Mouse (Mus musculus): ENCODE measurements at regions not wholly inside any gene's neighbourhood (a gene's known extent, or its start where the extent isn't known, plus 50 kb on each side); places are given as distances from the start of the nearest gene placed in this dataset.

DNA sequence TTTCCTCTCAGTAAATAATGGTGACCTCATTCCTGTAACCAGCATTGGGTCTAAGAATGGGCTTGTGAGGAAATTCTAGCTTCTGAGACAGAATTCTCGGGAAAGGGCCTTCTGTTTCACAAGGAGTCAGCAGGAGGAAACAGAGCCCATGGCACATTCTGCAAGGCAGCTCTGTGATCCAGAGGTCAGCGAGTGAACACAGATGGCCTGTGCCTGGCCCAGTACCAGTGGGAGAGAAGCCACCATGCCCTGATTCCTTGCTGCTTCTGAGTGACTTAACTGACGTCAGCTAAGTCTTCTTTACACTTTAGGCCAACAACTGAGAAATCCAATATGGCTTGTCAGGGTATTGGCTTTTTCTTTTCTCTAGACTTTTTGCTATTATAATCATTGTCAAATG, 342.5 kb upstream of the Tmc3 start:
- no peak for DNase-seq (ENCODE audit: low spot score in 2 of 2)

DNA sequence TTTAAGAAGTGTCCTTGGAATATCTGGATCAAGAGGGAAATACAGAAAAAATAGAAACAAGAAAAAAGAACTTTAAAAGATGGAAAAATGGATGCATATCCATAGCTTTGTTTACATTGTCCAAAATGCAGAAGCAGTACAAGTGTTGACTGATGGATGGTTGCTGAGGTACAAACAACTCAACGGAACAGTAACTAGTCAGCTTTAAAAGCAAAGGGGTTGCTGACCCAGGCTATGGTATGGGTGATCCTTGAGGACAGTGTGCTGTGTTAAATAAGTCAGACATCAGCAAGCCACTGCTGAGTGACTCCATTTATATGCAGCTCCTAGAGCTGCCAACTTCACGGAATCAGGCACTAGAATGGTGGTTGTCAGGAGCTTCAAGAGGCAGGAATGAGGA, 338.9 kb upstream of the Tmc3 start:
- DNase-seq (ENCODE audit: low spot score in 2 of 2): no peak

DNA sequence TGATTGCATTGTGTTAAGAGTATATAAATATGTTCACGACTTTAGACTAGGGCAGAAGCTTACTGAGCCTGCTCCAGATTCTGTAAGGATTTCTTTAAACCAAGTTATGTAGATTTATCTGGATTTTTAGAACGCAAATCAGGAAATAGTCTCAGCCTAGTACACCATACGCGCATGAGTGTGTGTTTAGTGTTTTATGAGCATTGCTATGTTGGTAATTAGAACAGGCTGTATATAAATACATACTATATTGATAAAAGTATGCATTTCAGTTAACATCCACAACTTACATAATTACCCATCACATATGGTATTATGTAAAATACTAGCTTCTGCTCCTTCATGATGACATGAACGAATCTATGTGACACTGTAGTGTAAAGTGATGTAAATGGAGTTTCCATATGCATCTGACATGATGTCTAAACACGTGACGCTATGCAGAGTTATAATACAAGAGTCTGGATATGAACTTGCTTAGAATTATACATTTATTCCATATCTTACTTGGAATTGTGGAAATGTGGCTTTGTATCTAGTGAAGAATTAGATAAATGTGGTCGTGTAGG, 332.6 kb upstream of the Tmc3 start:
- DNase-seq (ENCODE audit: low spot score in 2 of 2): no peak

DNA sequence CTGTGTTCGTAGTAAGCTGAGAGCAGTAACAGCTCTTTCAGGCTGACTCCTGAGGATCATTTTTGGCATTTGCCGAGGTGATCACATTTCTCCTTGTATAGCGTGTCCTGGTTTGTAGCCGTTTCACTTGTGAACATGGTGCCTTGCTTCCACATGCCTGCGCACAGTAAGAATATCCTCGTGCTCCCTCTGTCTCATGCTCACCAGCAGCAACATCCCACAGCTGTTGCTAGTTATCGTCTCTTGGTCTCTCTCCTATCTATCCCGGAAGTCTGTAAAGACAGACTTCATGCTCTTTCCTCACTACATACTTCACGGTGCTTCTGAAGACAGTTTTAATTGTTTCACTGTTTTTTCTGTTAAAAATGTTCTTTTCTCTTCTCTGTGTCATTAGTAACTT, 331.7 kb upstream of the Tmc3 start:
- DNase-seq (ENCODE audit: low spot score in 2 of 2): no peak

DNA sequence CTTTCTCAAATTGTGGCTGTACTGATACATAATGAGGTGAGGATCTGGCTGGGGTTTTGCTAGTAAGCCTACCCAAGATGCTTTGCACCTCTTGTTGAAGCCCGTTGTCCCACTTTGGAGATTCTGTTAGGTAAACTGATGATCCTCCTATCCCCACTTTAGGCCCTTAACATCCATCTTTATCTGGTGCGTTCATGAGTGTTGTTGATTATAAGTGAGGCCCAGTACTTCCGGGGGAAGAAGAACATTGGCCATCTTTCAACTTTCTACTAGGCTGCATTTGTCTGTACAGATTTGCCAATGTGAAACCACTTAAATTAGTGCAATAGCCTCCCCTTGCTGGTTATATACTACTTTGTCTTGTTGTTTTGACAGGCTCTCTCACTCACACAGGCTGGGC, 331.3 kb upstream of the Tmc3 start:
- no peak for DNase-seq (ENCODE audit: low spot score in 2 of 2)

DNA sequence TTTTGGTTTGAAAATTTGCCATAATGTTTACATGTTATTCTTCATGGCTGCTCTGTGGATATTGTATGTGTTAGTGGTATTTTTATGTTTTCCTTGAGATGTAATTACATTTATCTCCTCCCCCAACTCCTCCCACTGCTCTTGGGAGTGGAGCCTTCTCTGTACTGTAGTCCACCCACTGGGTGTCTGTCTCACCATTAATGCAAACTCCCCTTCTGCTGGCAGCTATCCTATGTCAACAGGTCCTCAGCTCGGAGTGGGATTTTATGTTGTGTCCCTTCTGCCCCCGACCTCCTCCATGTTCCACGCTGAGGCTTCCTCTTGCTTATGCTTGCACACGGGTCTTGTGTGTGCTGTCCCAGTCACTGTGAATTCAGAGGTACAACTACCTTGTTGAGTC, 330.3 kb upstream of the Tmc3 start:
- DNase-seq (ENCODE audit: low spot score in 2 of 2): no peak

DNA sequence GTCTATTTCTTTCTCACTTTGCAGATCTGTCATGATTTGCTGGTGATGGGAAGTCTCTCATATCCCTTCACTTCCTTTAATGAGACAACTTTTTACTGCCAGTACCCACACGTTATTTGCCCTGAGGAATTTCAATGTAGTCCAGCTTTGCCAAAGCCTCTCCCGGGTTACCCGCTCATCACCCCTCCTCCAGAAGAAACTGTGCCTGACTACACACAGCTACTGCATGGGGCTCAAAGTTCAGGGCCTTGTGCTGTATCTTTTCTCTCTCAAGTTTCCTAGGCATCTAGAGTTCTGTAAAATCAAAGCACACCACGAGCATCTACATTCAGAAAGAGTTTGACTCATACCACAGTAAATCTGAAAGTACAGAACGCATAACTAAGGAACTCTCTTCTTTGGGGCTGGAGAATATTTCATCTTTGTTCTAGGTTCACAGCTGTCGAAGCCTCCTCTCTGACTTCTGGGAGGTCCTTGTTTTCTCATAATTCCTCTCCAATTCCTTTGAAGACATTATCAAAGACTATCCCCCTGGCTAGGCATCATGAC, 328.4 kb upstream of the Tmc3 start:
- no peak for DNase-seq (ENCODE audit: low spot score in 2 of 2)

DNA sequence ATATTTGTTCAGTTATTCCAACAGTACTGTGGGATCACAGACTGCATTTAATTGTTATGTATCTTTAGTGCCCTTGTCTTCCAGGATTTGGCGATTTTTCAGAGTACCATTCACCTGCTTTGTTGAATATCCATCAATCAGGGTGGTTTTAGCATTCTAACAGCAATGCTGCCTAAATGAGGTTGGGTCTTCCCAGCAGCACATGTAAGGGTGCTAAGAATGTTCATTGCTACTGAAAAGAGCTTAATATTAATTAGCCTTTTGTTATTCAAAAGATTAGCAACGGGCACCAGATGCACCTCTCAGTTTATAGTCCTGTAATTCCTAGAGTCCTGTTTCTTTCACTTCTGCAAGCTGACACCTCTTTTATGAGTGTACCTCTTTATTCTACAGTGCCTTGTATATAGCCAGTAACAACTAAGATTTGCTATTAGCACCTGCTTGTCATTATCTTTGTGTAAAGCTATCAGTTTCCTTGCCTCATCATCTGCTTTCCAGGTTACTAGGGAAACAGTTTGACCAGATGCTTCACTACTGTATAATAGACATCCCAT, 326.3 kb upstream of the Tmc3 start:
- DNase-seq (ENCODE audit: low spot score in 2 of 2): no peak

DNA sequence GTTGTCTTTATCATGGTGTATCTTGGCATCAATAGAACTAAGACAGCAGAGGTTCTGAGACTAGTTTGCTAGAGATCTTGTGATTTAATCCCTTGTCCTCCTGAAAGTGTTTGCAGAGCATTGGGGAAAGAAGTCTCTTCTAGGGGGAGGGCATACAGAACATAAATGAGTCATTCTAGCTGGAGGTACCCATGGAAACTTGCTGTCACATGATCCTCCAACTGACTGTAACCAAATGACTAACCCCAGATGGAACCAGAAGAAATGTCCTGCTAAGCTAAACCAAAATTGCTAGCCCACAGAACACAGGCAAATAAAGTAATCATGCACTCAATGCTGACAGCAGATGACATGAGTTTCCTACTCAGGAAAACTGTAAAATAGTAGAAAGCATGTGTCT, 323.2 kb upstream of the Tmc3 start:
- DNase-seq (ENCODE audit: low spot score in 2 of 2): no peak

DNA sequence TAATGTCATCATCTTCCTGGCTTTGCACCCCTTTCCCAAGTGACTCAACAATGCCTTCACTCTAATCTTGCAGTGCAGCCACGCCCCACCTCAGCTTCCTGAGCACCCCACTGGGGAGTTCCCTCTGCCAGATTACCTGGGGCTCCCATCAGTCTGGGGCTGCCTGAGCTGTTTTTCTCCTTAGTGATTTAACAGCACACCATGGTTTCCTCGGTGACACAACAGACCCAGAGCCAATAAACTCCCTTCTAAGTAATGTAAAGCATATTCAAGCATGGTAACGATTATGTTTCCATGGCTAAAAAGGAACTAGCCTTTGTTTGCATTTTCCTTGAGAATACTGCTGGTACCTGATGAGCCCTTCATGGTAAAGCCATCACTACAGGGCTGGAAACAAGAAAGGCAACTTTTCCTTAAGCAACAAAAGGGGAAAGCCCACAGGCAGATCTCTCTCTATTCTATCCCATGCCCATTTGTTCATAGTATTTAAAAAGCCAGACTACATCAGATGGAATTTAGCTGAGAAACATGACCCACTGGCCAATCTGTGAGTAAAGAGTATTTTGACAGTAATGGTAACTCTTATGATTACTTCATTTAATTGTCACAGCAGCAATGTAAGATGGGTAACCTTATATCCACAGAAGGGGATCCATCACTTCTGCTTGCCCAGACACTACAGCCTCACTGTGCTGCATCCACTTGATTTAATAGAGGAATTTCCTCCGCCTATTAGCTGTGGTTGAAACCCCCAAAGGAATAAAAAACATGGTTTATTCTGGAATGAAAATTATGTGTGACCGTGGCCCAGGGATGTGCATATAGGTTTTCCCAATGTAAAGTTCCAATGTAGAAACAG, 294.6 kb upstream of the Tmc3 start:
- no peak for DNase-seq (ENCODE audit: low spot score in 2 of 2)

DNA sequence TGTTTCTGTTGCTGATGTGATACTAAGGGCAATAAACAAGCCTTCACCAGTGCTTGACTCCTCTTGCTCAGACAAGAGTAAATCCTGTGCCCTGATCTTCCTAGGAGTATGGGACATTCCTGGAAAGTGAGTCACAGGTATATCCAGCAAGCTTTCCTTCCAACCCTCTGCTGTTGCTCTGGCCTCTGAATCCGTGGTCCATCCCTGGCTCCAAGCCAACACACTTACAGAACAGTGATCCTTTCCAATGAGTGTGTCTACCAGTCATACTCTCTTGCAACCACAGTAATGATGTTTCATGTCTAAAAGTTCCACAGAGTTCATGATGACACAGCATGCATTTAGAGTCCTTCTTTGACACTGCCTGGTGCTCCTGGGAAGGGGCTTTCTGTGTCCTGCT, 277.6 kb upstream of the Tmc3 start:
- no peak for DNase-seq (ENCODE audit: low spot score in 2 of 2)

DNA sequence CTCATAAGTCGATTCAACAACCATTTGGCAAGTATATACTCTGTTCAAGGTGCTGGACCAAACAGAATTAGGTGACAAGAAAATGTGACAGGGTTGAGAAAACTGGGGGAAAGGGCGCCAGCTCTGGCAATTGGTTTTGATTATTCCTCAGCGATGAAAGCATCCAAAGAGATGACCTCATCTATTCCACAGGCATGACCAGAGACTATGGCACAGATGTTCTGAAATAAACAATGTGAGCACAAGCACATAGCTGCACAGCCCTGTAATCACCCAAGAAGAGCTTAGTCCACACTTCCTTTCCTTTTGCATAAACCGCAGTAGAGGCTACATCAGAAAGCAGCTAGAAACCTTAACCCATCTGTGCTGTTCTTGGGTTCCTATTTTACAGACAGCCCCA, 272.6 kb upstream of the Tmc3 start:
- peak; percentile 4 to 17 for DNase-seq (ENCODE audit: low spot score in 2 of 2)

DNA sequence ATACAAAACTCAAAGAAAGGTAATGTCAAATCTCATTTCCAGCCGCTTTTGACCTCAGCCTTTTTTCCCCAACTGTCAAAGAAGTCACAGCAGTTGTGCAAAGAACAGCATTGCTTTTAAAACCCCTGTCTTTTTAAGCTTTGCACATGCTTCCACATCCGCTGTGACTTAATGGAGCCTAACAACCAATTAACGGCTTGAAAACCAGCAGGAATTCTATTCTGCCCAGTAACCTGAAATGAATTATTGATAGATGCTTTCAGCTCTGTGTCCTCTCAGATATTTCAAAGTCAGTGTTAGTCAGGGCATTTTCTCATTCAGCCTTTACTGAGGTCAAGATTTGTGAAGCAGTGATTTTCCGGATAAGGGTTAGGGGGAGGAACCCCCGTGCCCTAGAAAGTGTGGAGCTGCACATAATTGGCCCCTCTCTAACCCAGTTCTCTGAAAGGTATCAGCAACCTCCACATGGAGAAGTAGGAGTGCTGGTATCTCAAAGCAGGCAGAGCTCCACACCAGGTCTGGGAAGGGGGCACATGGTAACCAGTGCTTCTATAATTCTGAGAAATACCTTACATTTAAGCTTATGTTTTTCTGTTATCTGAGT, 254.8 kb upstream of the Tmc3 start:
- DNase-seq (ENCODE audit: low spot score in 2 of 2): no peak

DNA sequence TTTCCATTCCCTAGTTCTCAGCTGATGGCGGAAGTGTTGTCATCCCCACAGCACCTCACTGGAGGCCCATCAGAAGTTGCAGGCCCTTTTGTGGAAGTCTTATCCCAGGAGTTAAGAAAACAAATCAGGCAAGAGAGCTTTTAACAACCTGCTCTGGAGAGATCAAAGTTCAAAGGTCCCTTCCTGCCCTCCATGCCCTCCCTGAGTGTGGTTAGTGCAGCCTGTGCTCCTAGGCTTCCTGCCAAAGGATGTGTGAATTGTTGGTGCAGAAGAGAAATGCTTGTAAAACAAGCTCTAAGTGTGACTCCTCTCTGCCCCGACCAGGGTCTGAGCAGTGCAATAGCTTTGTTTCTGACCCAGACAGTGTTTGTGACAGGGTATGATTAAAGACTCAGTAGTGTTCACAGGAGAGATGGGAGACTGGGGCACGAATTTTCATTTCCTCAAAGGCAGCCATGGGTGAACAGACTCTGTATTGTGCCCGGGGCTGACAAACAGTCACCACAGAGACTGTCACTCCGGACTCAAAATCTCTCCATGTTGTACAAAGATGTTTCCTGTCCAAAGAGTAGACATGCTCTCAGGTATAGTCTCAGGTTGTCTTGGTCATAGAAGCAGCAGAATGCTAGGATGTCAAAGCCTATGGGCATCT, 237.5 kb upstream of the Tmc3 start:
- DNase-seq (ENCODE audit: low spot score in 2 of 2): no peak

DNA sequence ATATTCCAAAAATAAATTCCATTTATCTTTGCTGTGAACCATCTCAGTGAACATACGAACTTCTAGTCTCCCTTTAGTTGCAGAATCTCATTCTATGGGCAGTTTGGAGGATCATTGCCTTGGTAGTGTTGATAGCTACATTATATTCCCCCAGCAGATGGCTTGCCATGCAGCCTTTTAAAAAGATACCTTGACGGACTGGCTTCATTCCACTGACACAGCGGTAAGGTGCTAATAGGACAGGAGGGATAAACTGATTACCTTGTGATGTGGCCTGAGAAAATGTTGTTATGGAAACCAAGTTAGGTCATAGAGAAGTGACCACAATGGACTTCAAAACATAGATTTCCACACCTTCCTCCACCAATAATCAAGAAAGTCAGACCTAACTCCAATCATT, 215.5 kb upstream of the Tmc3 start:
- no peak for DNase-seq (ENCODE audit: low spot score in 2 of 2)

DNA sequence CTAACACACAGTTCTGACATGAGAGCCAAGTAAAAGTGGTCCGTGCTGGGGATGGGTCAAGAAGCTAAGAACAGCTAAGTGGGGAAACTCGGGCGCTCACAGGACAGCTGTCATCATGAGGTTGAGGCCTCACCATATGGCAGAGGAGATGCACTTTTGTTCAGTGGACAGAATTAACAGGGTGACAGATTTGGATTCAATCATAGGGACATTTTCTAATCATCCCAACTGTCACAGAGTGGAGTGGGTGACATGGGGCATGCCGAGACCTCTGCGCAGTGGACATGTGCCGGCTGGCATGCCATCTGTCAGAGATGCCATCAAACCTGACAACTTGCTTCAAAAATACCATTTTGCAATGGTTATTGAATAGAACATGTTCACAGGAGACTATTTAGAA, 215.1 kb upstream of the Tmc3 start:
- DNase-seq (ENCODE audit: low spot score in 2 of 2): no peak

DNA sequence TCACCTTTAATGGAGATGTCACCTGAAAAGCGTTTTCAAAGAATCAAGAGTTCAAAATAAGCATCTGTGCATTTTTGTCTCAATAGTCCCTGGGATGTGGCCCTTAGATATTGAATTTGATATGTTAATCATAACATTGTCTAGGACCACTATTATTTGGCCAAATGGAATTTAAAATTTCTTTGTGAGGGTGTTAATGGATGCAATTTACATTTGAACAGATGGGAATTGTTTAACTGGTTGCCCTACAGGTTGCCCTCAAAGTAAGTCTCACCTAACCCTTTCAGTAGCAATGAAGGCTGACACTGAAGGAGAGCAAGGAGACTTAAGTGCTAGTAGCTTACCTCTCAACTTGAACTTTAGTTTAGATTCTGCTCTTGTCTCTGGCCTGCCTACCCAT, 207.9 kb upstream of the Tmc3 start:
- DNase-seq (ENCODE audit: low spot score in 2 of 2): no peak

DNA sequence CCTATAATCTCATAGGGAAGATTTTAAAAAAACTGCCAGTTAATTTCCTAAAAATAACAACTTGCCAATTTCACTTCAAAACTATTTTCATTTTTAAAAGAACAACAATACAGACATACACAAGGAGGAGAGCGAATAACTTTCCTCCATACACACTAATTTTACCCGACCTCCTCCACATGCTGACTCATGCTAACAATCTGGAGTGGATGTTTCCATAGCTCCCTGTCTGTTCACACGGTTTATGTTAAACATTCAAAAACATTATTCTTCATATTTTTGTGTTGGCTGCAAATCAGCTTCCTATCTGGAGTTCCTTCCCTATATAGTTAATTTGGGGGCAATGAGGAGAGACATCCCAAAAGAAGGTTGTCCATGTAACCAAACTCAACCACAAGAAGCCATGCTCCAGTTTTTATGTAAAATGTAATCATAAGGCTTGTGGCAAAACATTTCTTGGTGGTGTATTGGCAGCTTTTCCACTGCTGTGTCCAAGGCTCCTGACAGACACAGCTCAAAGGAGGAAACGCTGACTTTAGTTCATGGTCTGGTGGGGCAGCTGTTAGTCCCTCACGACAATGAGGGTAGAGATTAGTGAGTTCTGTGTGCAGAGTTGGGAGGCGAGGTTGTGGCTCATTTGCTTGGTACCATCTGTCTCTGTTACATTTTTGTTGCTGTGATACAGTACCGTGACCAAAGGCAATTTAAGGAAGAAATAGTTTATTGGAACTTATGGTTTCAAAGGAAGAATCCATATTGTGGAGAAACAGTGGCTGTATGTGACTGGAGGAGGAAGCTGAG, 203.1 kb upstream of the Tmc3 start:
- DNase-seq (ENCODE audit: low spot score in 2 of 2): peak; percentile 9 to 28

DNA sequence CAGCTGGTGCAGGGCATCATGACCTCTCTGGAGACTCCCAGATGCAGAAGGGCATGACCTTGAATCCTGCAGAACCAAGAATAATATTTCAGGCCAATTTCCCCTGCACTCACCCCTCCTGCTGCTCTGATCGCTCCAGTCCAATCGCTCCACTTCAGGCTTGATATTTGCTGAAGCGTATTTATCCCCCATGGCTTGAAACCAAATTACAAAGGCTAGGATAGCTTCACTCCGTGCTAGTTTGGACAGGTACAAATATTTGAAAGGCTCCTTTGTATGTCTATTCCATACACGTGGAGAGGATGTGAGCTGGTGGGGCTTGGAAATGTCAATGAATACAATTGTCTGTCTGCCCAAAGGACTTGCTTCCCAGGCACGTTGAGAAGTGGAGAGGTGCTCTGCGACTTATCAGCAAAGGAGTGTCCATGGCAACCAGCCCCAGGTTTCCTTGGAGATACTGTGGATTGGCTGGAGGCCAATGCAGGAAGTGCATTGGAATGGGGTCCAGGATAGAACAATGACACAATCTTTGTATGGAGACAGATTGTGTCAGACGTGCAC, 201.8 kb upstream of the Tmc3 start:
- peak; percentile 67 to 71 for DNase-seq (ENCODE audit: low spot score in 2 of 2)

DNA sequence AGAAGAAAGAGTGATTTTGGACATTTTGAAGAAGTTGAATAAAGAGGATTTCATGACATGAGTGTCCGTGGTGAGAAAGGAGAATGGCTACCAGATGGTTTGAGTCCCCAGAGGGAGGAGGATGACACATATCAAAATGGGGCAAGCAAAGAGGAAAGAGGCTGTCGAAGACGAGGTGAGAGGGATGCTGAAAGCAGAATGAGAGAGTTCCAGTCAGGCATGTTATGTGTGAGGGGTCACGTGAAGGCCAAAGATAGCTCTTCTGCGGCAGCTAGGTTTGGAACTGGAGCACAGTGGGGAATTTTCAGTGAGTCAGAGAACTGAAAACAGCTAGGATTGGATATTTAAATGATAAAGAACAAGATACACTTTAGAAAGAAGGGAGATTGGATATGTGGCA, 193.3 kb upstream of the Tmc3 start:
- no peak for DNase-seq (ENCODE audit: low spot score in 2 of 2)

All from layer of hippocampus, postnatal 14 days (tissue).